Mouse (Mus musculus) T-helper 17 cell (primary cell): Measurements from ENCODE around the gene Olfr974.
"Not testable (repeated sequence)": the region's sequence is repeated elsewhere in the genome, so short reads cannot be mapped to it uniquely, and the experiment has no call there.

Experiments used
- in situ Hi-C, 2 experiments: fragments of 300-600 bp; cut with MboI, MseI; formaldehyde crosslinking; loops; 1 replicate in 1 of 2; 2 replicates in 1 of 2; pipeline ENCODE4 v1.15.1; 2025; ENCODE audit warnings: high pct_unique_total_duplicates in 2 of 2

Gene Olfr974

DNA sequence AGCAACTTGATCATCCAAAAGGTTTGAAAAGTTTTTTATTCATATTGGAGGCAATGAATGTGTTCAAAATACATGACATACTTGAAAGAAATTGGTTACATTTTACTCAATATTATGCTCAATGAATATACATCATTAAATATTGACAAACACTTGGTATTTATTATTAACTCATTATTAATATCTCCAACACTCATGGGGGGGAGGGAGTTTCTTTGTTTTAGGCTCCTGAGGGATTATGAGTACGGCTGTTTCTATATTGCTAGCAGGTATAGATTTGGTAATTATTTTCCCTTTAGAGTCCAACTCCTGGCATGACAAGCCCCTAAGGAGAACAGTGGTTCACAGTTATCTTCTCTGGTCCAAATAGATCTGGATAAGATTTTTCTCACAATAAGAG, at the start of gene Olfr974:
TSS of gene Olfr974 (plus strand) at position 301 of the 400 bp plus-strand sequence.
- in situ Hi-C loops: no loop called here

DNA sequence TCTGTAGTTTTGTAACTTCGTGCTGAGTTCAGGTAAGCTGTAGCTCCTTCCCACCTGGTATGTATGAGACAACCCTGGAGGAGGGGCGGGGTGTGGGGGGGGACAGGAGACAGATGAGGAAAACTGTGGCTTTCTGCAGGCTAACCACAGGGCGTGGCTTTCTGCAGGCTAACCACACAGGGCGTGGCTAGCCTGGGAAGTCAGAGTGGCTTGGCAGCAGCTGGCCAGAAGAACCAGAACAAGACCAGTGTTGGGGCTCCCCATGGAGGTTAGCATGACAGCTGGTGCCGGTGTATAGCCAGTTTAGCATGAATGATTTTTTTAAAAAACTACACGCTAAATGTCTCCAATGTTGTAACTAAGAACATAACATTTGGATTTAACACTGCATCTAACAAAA, 32.2 kb upstream of the Olfr974 start:
- in situ Hi-C loops: no loop called here

- in situ Hi-C loops: no loop called here
Measured at GRCm38 (mm10) chr9:39907036-39907435, 30.3 kb upstream of the Olfr974 start, which contains the start of gene Olfr229. Gene Olfr229, plus strand, starts transcription at chr9:39907336.

GRCm38 (mm10) chr9:39909939-39910338, 27.4 kb upstream of the Olfr974 start:
- in situ Hi-C loops: no loop called here

GRCm38 (mm10) chr9:39927975-39928836, 9.1 kb upstream of the Olfr974 start:
- in situ Hi-C loops: loop anchor here (5.0 kb wide), 1 partner anchor 51 kb away; no protein-coding TSS in a partner anchor

GRCm38 (mm10) chr9:39928837-39929236, 8.5 kb upstream of the Olfr974 start:
- in situ Hi-C loops: loop anchor here (5.0 kb wide), 1 partner anchor 52 kb away; no protein-coding TSS in a partner anchor

DNA sequence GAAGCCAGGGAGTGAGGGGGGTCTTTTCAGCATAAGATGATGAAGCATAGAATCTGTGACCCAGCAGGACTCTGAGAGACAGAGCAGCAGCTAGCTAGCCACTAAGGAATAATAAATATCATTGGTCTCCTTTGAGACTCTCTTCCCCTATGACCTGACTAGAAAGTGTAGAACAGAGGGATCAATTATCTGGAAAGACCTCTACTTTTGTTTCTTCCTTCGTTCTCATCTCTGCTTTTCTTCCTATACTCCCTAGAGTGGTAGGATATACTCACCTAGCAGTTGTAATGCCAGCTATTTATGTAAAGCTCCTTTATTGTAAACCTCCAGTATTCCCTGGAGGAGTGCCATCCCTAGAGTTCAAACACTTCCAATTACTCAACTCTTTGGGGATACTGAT, 14.6 kb downstream of the Olfr974 start, which contains the start of gene Olfr975:
TSS of gene Olfr975 (minus strand) at position 101 of the 400 bp plus-strand sequence.
- in situ Hi-C loops: no loop called here

GRCm38 (mm10) chr9:39961033-39961432, 23.7 kb downstream of the Olfr974 start, which contains the start of gene Olfr976:
Gene Olfr976, minus strand, starts transcription at chr9:39961133.
- in situ Hi-C loops: not testable (repeated sequence)

GRCm38 (mm10) chr9:39976581-39977145, 39.4 kb downstream of the Olfr974 start:
- in situ Hi-C loops: not testable (repeated sequence)

DNA sequence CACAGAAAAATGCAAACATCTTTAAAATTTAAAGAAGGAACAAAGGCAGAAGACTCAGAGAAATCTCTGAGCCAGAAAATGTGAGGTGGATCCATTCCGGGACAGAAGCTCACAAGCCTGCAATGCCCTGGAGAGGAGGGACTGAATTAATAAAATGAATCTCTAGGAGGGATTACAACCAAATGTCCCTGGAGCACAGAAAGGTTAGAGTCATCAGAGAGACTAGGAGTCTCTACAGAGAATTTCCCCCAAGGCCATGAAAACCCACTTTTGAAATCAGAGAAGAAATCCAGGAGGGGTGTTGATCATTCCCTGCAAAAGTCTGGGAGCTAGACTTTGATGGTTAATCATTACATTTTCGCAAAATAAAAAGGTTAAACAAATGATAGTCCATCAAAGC, 54.5 kb downstream of the Olfr974 start, which contains the start of gene Olfr978:
TSS of gene Olfr978 (plus strand) at position 301 of the 400 bp plus-strand sequence.
- in situ Hi-C loops: no loop called here
